9 mouse cellular contexts compared by ENCODE assay signal in the genomic region with DNA sequence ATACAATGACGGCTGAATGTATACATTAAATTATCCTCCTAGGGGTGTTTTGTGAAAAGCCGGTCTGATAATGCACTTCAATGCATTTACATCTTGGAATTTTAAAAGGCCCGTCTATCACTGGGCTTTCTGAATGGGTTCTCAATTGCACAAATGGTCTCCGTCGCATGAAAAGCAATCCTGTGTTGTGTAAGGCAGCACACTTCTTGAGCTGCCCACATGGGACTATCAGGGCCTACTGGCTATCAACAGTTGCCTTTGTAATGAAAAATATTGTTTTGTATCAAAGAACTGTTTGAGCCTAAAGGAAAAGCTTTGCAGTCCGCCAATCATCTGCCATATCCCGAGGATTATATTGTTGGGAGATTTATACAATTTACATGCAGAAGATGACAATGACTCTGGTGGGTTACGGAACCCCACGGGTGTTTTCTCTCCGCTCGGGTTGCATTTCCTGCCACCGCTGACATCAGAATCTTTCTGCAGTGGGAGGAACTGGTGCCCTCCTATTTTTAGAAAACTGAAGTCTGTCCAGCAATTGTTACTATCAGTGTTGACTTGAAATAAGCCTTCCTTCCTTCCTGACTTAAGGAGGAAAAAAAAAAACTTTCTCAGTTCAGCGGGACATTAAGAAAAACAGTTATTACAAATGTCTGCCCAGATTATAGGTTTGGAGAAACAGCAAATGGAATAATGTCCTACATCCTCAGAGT.
DNase-seq lines count a peak whose midpoint lies in the region; ATAC-seq lines count a peak whose summit lies in the region.
"Had no signal": no experiment of that assay in that cellular context is flagged by ENCODE, and none has a peak within 500 bp of the region (broad histone marks: within the 10 kb centered on the region; RNA-seq: fewer than 3 reads in every experiment).

No protein-coding gene starts in this region.

- no peaks in the 10 kb centered on the region; the same call in 1 of the 2 replicates for H3K9me3 ChIP-seq in hindbrain, embryonic 10.5 days
- no peaks in the 10 kb centered on the region for H3K9me3 ChIP-seq in hindbrain, embryonic 11.5 days (ENCODE audit: control insufficient read depth, low read length)
- no peaks in the 10 kb centered on the region for H3K9me3 ChIP-seq in heart, embryonic 12.5 days (replicated peaks)
- no peaks in the 10 kb centered on the region for H3K9me3 ChIP-seq in midbrain, embryonic 15.5 days
- H3K9me3 ChIP-seq in hindbrain, embryonic 12.5 days (replicated peaks) = no peaks in the 10 kb centered on the region
- H3K9me3 ChIP-seq: limb, embryonic 13.5 days had no signal

- H3K27ac ChIP-seq in hindbrain, embryonic 10.5 days = peak overlapping the region; percentile 29
- no peak overlapping the region for H3K27ac ChIP-seq in hindbrain, embryonic 11.5 days (ENCODE audit: low read depth, low read length)
- peak overlapping the region; percentile 71 for H3K27ac ChIP-seq in heart, embryonic 12.5 days (ENCODE audit: poor library complexity, severe bottlenecking)
- H3K27ac ChIP-seq in midbrain, embryonic 15.5 days = no peak overlapping the region; the same call in 1 of the 2 replicates
- H3K27ac ChIP-seq in hindbrain, embryonic 12.5 days = no peak overlapping the region
- H3K27ac ChIP-seq: limb, embryonic 13.5 days had no signal

- no peak for ATAC-seq in hindbrain, embryonic 11.5 days (ENCODE audit: low FRiP score)
- no peak for ATAC-seq in heart, embryonic 12.5 days (ENCODE audit: insufficient number of reproducible peaks, low FRiP score)
- no peak for ATAC-seq in midbrain, embryonic 15.5 days (replicated peaks)
- ATAC-seq in inflammation-experienced regulatory T-cells, adult 6 months = no peak
- ATAC-seq in hindbrain, embryonic 12.5 days (ENCODE audit: low FRiP score) = no peak

- peaks cover 12% of the 10 kb centered on the region; the same call in 1 of the 2 replicates for H3K4me1 ChIP-seq in hindbrain, embryonic 10.5 days (replicated peaks)
- H3K4me1 ChIP-seq in hindbrain, embryonic 11.5 days (replicated peaks; ENCODE audit: control insufficient read depth, insufficient read depth, low read length) = no peaks in the 10 kb centered on the region
- H3K4me1 ChIP-seq in heart, embryonic 12.5 days (replicated peaks) = peaks cover 4% of the 10 kb centered on the region; the same call in 1 of the 2 replicates
- peaks cover 6% of the 10 kb centered on the region for H3K4me1 ChIP-seq in midbrain, embryonic 15.5 days
- no peaks in the 10 kb centered on the region for H3K4me1 ChIP-seq in hindbrain, embryonic 12.5 days
- H3K4me1 ChIP-seq: limb, embryonic 13.5 days had no signal

- no peak overlapping the region for H3K4me3 ChIP-seq in hindbrain, embryonic 10.5 days
- H3K4me3 ChIP-seq in hindbrain, embryonic 11.5 days (ENCODE audit: low read depth, low read length) = no peak overlapping the region
- peak overlapping the region; percentile 16; the same call in 1 of the 2 replicates for H3K4me3 ChIP-seq in heart, embryonic 12.5 days
- no peak overlapping the region for H3K4me3 ChIP-seq in midbrain, embryonic 15.5 days
- no peak overlapping the region for H3K4me3 ChIP-seq in hindbrain, embryonic 12.5 days
- H3K4me3 ChIP-seq: limb, embryonic 13.5 days had no signal

- no peak overlapping the region for H3K9ac ChIP-seq in hindbrain, embryonic 11.5 days (ENCODE audit: low read depth, low read length)
- no peak overlapping the region for H3K9ac ChIP-seq in heart, embryonic 12.5 days
- H3K9ac ChIP-seq in midbrain, embryonic 15.5 days = no peak overlapping the region
- no peak overlapping the region for H3K9ac ChIP-seq in hindbrain, embryonic 12.5 days
- H3K9ac ChIP-seq: limb, embryonic 13.5 days had no signal

- DNase-seq in hindbrain, embryonic 10.5 days (ENCODE audit: low spot score) = no peak
- DNase-seq in hindbrain, embryonic 11.5 days (ENCODE audit: low spot score) = no peak
- peak; percentile 48 to 62 for DNase-seq in kidney, postnatal 25 days
- no peak for DNase-seq in ovary, postnatal 10 days (ENCODE audit: low spot score)

- no peaks in the 10 kb centered on the region for H3K27me3 ChIP-seq in hindbrain, embryonic 10.5 days (ENCODE audit: insufficient read depth, poor library complexity, severe bottlenecking)
- no peaks in the 10 kb centered on the region for H3K27me3 ChIP-seq in hindbrain, embryonic 11.5 days (ENCODE audit: control insufficient read depth, insufficient read depth, low read length)
- H3K27me3 ChIP-seq in heart, embryonic 12.5 days (replicated peaks) = no peaks in the 10 kb centered on the region
- no peaks in the 10 kb centered on the region for H3K27me3 ChIP-seq in midbrain, embryonic 15.5 days (replicated peaks)
- no peaks in the 10 kb centered on the region for H3K27me3 ChIP-seq in hindbrain, embryonic 12.5 days
- H3K27me3 ChIP-seq: limb, embryonic 13.5 days had no signal

- no peak overlapping the region for H3K4me2 ChIP-seq in hindbrain, embryonic 11.5 days (replicated peaks; ENCODE audit: low read depth, low read length)
- H3K4me2 ChIP-seq in heart, embryonic 12.5 days = peak overlapping the region; percentile 51
- H3K4me2 ChIP-seq in midbrain, embryonic 15.5 days = peak overlapping the region; percentile 18; the same call in 1 of the 2 replicates
- H3K4me2 ChIP-seq in hindbrain, embryonic 12.5 days (replicated peaks) = no peak overlapping the region
- H3K4me2 ChIP-seq: limb, embryonic 13.5 days had no signal

- 64% methylated on average over 13 of the region's 13 CpGs for WGBS in hindbrain, embryonic 10.5 days
- WGBS in hindbrain, embryonic 11.5 days = 62% methylated on average over 13 of the region's 13 CpGs
- WGBS in heart, embryonic 12.5 days = 28% methylated on average over 13 of the region's 13 CpGs
- 32% methylated on average over 13 of the region's 13 CpGs for WGBS in midbrain, embryonic 15.5 days
- WGBS in hindbrain, embryonic 12.5 days = 53% methylated on average over 13 of the region's 13 CpGs

- H3K36me3 ChIP-seq in hindbrain, embryonic 10.5 days = no peaks in the 10 kb centered on the region
- H3K36me3 ChIP-seq in hindbrain, embryonic 11.5 days (ENCODE audit: control insufficient read depth, insufficient read depth, low read length) = no peaks in the 10 kb centered on the region
- no peaks in the 10 kb centered on the region for H3K36me3 ChIP-seq in heart, embryonic 12.5 days
- no peaks in the 10 kb centered on the region for H3K36me3 ChIP-seq in midbrain, embryonic 15.5 days (replicated peaks)
- H3K36me3 ChIP-seq in hindbrain, embryonic 12.5 days = no peaks in the 10 kb centered on the region
- H3K36me3 ChIP-seq: limb, embryonic 13.5 days had no signal

Comparison
In these comparisons a context has a peak if more than half of its experiments do, and no peak if none do; other contexts are left out.
1. H3K27ac ChIP-seq: peak in hindbrain, embryonic 10.5 days (single experiment) and heart, embryonic 12.5 days (single experiment); none in hindbrain, embryonic 11.5 days (single experiment), midbrain, embryonic 15.5 days (single experiment) and hindbrain, embryonic 12.5 days (single experiment).
2. DNase-seq: peak in kidney, postnatal 25 days (2 of 2); none in hindbrain, embryonic 10.5 days (single experiment), hindbrain, embryonic 11.5 days (single experiment) and ovary, postnatal 10 days (single experiment).
3. H3K4me2 ChIP-seq: peak in heart, embryonic 12.5 days (single experiment) and midbrain, embryonic 15.5 days (single experiment); none in hindbrain, embryonic 11.5 days (single experiment) and hindbrain, embryonic 12.5 days (single experiment).